18 mouse cellular contexts compared by ENCODE assay signal in genomic region chr8:3352715-3353114, GRCm38 (mm10). TPM values are rescaled to one million over a fixed set of nuclear protein-coding genes. Genes with fewer than 3 reads are reported as not detected.
DNase-seq lines count a peak whose midpoint lies in the region; ATAC-seq and TF ChIP-seq lines count a peak whose summit lies in the region.
"Had no signal": no experiment of that assay in that cellular context is flagged by ENCODE, and none has a peak within 500 bp of the region (broad histone marks: within the 10 kb centered on the region; RNA-seq: fewer than 3 reads in every experiment).

No protein-coding gene starts in this region.

- intact Hi-C loops in heart, adult 2 months (cut with DNase I), result loop anchor here (10.0 kb wide), 1 partner anchor 322 kb away; the partner anchor contains the start of genes Fcor and Trappc5

- no peak for TF ChIP-seq EP300 in heart, adult 2 months (IDR thresholded peaks at IDR 0.05; ENCODE audit: insufficient read depth, low read depth, low read length)

- 15% methylated on average over 6 of the region's 6 CpGs for WGBS in spleen, adult 2 months
- WGBS in bone marrow, adult 2 months, result 18% methylated on average over 6 of the region's 6 CpGs
- 24% methylated on average over 6 of the region's 6 CpGs for WGBS in large intestine, adult 2 months
- WGBS in small intestine, adult 2 months, result 21% methylated on average over 6 of the region's 6 CpGs
- 74% methylated on average over 6 of the region's 6 CpGs for WGBS in heart, adult 2 months

- no peaks in the 10 kb centered on the region for H3K79me2 ChIP-seq in heart, adult 2 months (replicated peaks; ENCODE audit: control insufficient read depth, insufficient read depth, low read length)

- H3K36me3 ChIP-seq in spleen, adult 2 months (ENCODE audit: control insufficient read depth, insufficient read depth, low read length), result no peaks in the 10 kb centered on the region; the same call in 1 of the 2 replicates
- H3K36me3 ChIP-seq in small intestine, adult 2 months (ENCODE audit: control insufficient read depth, insufficient read depth, low read length), result no peaks in the 10 kb centered on the region
- H3K36me3 ChIP-seq in heart, adult 2 months (ENCODE audit: control insufficient read depth, insufficient read depth, low read length), result no peaks in the 10 kb centered on the region
- H3K36me3 ChIP-seq: embryonic facial prominence, embryonic 10.5 days; heart, embryonic 12.5 days; kidney, embryonic 15.5 days; midbrain, embryonic 10.5 days had no signal

- no peaks in the 10 kb centered on the region for H3K27me3 ChIP-seq in spleen, adult 2 months (ENCODE audit: control insufficient read depth, insufficient read depth, low read length)
- H3K27me3 ChIP-seq in small intestine, adult 2 months (ENCODE audit: control insufficient read depth, insufficient read depth, low read length), result no peaks in the 10 kb centered on the region
- H3K27me3 ChIP-seq in heart, adult 2 months (ENCODE audit: control insufficient read depth, insufficient read depth, low read length), result no peaks in the 10 kb centered on the region
- H3K27me3 ChIP-seq: heart, embryonic 12.5 days; kidney, embryonic 15.5 days had no signal

- no peak for TF ChIP-seq POLR2A in spleen, adult 2 months (IDR thresholded peaks at IDR 0.05; ENCODE audit: low read depth, low read length)
- no peak for TF ChIP-seq POLR2A in bone marrow, adult 2 months (IDR thresholded peaks at IDR 0.05; ENCODE audit: borderline replicate concordance, control insufficient read depth, low read depth, low read length)
- TF ChIP-seq POLR2A in small intestine, adult 2 months (IDR thresholded peaks at IDR 0.05; ENCODE audit: low read depth, low read length), result no peak
- TF ChIP-seq POLR2A in heart, adult 2 months (IDR thresholded peaks at IDR 0.05; ENCODE audit: insufficient read depth, low read depth, low read length), result no peak

- peaks cover 16% of the 10 kb centered on the region; the same call in 1 of the 2 replicates for H3K4me1 ChIP-seq in spleen, adult 2 months (ENCODE audit: control insufficient read depth, insufficient read depth, insufficient read length)
- H3K4me1 ChIP-seq in bone marrow, adult 2 months (ENCODE audit: control insufficient read depth, insufficient read depth, low read length), result peaks cover 4% of the 10 kb centered on the region; the same call in 1 of the 2 replicates
- peaks cover 12% of the 10 kb centered on the region for H3K4me1 ChIP-seq in small intestine, adult 2 months (ENCODE audit: control insufficient read depth, insufficient read depth, insufficient read length, low read length)
- H3K4me1 ChIP-seq in heart, adult 2 months (ENCODE audit: control insufficient read depth, insufficient read depth, low read length), result peaks cover 2% of the 10 kb centered on the region
- H3K4me1 ChIP-seq: embryonic facial prominence, embryonic 10.5 days; heart, embryonic 12.5 days; midbrain, embryonic 10.5 days had no signal

- no peak for ATAC-seq in inflammation-experienced regulatory T-cells, adult 6 months
- ATAC-seq: hindbrain, postnatal 0 days had no signal

- TF ChIP-seq CTCF in spleen, adult 2 months (IDR thresholded peaks at IDR 0.05; ENCODE audit: extremely low read depth, insufficient read depth, insufficient read length, insufficient replicate concordance), result no peak
- TF ChIP-seq CTCF in bone marrow, adult 2 months (IDR thresholded peaks at IDR 0.05; ENCODE audit: control insufficient read depth, insufficient read depth, low read length), result no peak
- no peak for TF ChIP-seq CTCF in small intestine, adult 2 months (IDR thresholded peaks at IDR 0.05; ENCODE audit: extremely low read depth, insufficient read length, insufficient replicate concordance, low read depth, low read length)
- no peak for TF ChIP-seq CTCF in heart, adult 2 months (IDR thresholded peaks at IDR 0.05)

- DNase-seq in spleen, adult 2 months (ENCODE audit: low read depth in 1 of 2, low spot score in 2 of 2), result no peak
- no peak for DNase-seq in spleen, adult 12 weeks (ENCODE audit: low spot score)
- peak; percentile 39 for DNase-seq in large intestine, adult 2 months (ENCODE audit: low read depth, low spot score)
- DNase-seq in left cerebral cortex, adult 11 months (ENCODE audit: low spot score), result no peak
- DNase-seq in heart, adult 2 months, result no peak
- DNase-seq: adrenal gland, postnatal 25 days; cerebellum, postnatal 10 days had no signal

- H3K9ac ChIP-seq in heart, adult 2 months (ENCODE audit: low read depth, low read length), result no peak overlapping the region
- H3K9ac ChIP-seq: heart, embryonic 12.5 days; kidney, embryonic 15.5 days had no signal

- peak overlapping the region; percentile 98 for H3K27ac ChIP-seq in spleen, adult 2 months (ENCODE audit: insufficient read depth, low read length)
- H3K27ac ChIP-seq in bone marrow, adult 2 months (ENCODE audit: control insufficient read depth, insufficient read depth, low read depth, low read length, poor library complexity), result peak overlapping the region; percentile 81
- peak overlapping the region; percentile 28; the same call in 1 of the 2 replicates for H3K27ac ChIP-seq in small intestine, adult 2 months (ENCODE audit: insufficient read depth, low read depth, low read length)
- no peak overlapping the region for H3K27ac ChIP-seq in heart, adult 2 months
- H3K27ac ChIP-seq: embryonic facial prominence, embryonic 10.5 days; hindbrain, postnatal 0 days; kidney, embryonic 15.5 days; midbrain, embryonic 10.5 days had no signal

- H3K4me3 ChIP-seq in spleen, adult 2 months (ENCODE audit: extremely low read depth, insufficient read depth, insufficient read length), result peak overlapping the region; percentile 73
- peak overlapping the region; percentile 89 for H3K4me3 ChIP-seq in bone marrow, adult 2 months (replicated peaks; ENCODE audit: control insufficient read depth, low read depth, low read length)
- no peak overlapping the region for H3K4me3 ChIP-seq in small intestine, adult 2 months (ENCODE audit: low read depth, low read length)
- H3K4me3 ChIP-seq in heart, adult 2 months, result no peak overlapping the region
- H3K4me3 ChIP-seq: embryonic facial prominence, embryonic 10.5 days; heart, embryonic 12.5 days; kidney, embryonic 15.5 days; midbrain, embryonic 10.5 days had no signal

RNA-seq across cellular contexts. Expression of gene A430078G23Rik, which starts 0.5 kb away (rescaled TPM):
- 28.3 and 28.6 TPM in 2 replicates for polyA plus RNA-seq in spleen, adult 2 months (2012; rRNA removed)
- polyA plus RNA-seq in bone marrow, adult 2 months (2011; ENCODE audit: insufficient read depth, insufficient read length, low replicate concordance, missing spikeins), result 14.8 and 30.1 TPM in 2 replicates
- polyA plus RNA-seq in large intestine, adult 2 months (2012; rRNA removed), result 1.2 and 2.6 TPM in 2 replicates
- 0.69 and 0.80 TPM in 2 replicates for polyA plus RNA-seq in small intestine, adult 2 months (2012; rRNA removed)
- 10 to 100 TPM; 29.9 to 51.2 (median 36.9) TPM for polyA plus RNA-seq in inflammation-experienced regulatory T-cells, adult 6 months (2017; shearing (Covaris generic))
- under 1 TPM; 0.57 TPM for total RNA-seq in heart, adult 2 months (2021)
- polyA plus RNA-seq in heart, adult 2 months (2012; rRNA removed), result 0.41 and 0.53 TPM in 2 replicates
- total RNA-seq: hindbrain, postnatal 0 days; layer of hippocampus, adult 18-20 months; left cerebral cortex, postnatal 10 days had no signal
- polyA plus RNA-seq: heart, embryonic 12.5 days; hindbrain, postnatal 0 days; midbrain, embryonic 10.5 days; neural tube, embryonic 14.5 days had no signal

RNA-seq across cellular contexts. Expression of gene Arhgef18, which starts 40.1 kb away (rescaled TPM):
- polyA plus RNA-seq in spleen, adult 2 months (2012; rRNA removed), result 104 and 165 TPM in 2 replicates
- polyA plus RNA-seq in bone marrow, adult 2 months (2011; ENCODE audit: insufficient read depth, insufficient read length, low replicate concordance, missing spikeins), result 15.2 and 34.7 TPM in 2 replicates
- polyA plus RNA-seq in large intestine, adult 2 months (2012; rRNA removed), result 17.5 and 24.2 TPM in 2 replicates
- polyA plus RNA-seq in small intestine, adult 2 months (2012; rRNA removed), result 32.4 and 43.1 TPM in 2 replicates
- 10 to 100 TPM; 21.3 to 30.9 (median 30.4) TPM for polyA plus RNA-seq in inflammation-experienced regulatory T-cells, adult 6 months (2017; shearing (Covaris generic))
- total RNA-seq in heart, adult 2 months (2021), result 10 to 100 TPM; 18.7 to 20.4 TPM
- 12.3 and 15.3 TPM in 2 replicates for polyA plus RNA-seq in heart, adult 2 months (2012; rRNA removed)

Comparison
In these comparisons a context has a peak if more than half of its experiments do, and no peak if none do; other contexts are left out.
1. H3K4me3 ChIP-seq: peak in spleen, adult 2 months (single experiment) and bone marrow, adult 2 months (single experiment); none in small intestine, adult 2 months (single experiment) and heart, adult 2 months (single experiment).